Mouse (Mus musculus): ENCODE measurements around the gene Fgfr2.

DNA sequence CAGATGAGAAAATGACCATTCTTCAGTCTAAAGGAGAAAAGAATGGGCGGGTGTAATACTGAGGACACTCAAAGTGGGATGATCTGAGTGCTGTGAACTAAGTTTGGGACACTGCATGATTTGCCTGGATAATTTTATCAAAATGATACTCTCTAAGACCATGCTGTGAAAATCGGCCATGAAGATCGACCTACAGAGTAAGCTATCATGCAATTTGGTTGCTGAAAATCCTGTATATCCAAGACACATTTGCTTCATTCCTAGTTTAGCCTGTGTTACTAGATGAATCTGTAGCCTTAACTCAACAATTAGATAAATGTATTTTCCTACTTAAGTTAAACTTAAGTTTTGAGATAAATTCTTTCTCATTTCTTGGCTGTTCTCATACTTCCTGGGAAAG, 1655.8 kb downstream of the Fgfr2 start:
- TF ChIP-seq CTCF (IDR thresholded peaks at IDR 0.05; ENCODE audit: low read depth) (no peak), EP300 (IDR thresholded peaks at IDR 0.05; ENCODE audit: low read depth) (no peak)

All from liver, postnatal 0 days (tissue).